Mouse (Mus musculus) kidney, embryonic 16.5 days (tissue): ENCODE data around the gene Gnas. TPM values are rescaled to one million over a fixed set of nuclear protein-coding genes. Genes with fewer than 3 reads are reported as not detected.
"Not testable (repeated sequence)": the region's sequence is repeated elsewhere in the genome, so short reads cannot be mapped to it uniquely, and the experiment has no call there.

Experiments
- ATAC-seq: fragments of 200-750 bp; cut with Nextera tagmentation; 2 replicates; pipeline ENCODE4 v1.8.0; 2017; ENCODE audit warnings: moderate TSS enrichment; ENCODE audit not compliant: low FRiP score, low TSS enrichment
- H3K27ac ChIP-seq: fragments of 300-500 bp; sonication (generic); 2 replicates; pipeline ENCODE4 v1.5.1; 2014; ENCODE audit warnings: low read length
- H3K27me3 ChIP-seq: fragments of 300-500 bp; sonication (generic); 2 replicates; pipeline ENCODE4 v1.6.1; 2014; ENCODE audit warnings: low read length, control low read depth, mixed read lengths; ENCODE audit not compliant: insufficient read depth
- H3K36me3 ChIP-seq: fragments of 300-500 bp; sonication (generic); 2 replicates; pipeline ENCODE4 v1.6.1; 2014; ENCODE audit warnings: low read length, control low read depth, mixed read lengths; ENCODE audit not compliant: insufficient read depth
- H3K4me1 ChIP-seq: fragments of 300-500 bp; sonication (generic); 2 replicates; pipeline ENCODE4 v1.6.1; 2014; ENCODE audit warnings: low read length, control low read depth, mixed read lengths; ENCODE audit not compliant: insufficient read depth
- H3K4me2 ChIP-seq: fragments of 300-500 bp; sonication (generic); replicated peaks from 2 replicates; pipeline ENCODE4 v1.6.1; 2014; ENCODE audit warnings: low read depth, low read length
- H3K4me3 ChIP-seq: fragments of 300-500 bp; sonication (generic); 2 replicates; pipeline ENCODE4 v1.5.1; 2014; ENCODE audit warnings: mild to moderate bottlenecking, low read length
- H3K9ac ChIP-seq: fragments of 300-500 bp; sonication (generic); replicated peaks from 2 replicates; pipeline ENCODE4 v1.6.1; 2014; ENCODE audit warnings: low read length
- H3K9me3 ChIP-seq: fragments of 300-500 bp; sonication (generic); 2 replicates; pipeline ENCODE4 v1.6.1; 2016; ENCODE audit warnings: low read length, control low read depth
- WGBS: fragments of 180-500 bp; shearing (Covaris S2); extraction: QIAGEN DNeasy Blood & Tissue Kit; methylation state at CpG from one replicate; pipeline ENCODE4 v1.1.7; 2014; 5-methylcytosine and 5-hydroxymethylcytosine counted together
- polyA plus RNA-seq: library from polyadenylated mRNA; unstranded; fragments of >200 nt; fragmentation: Nextera tagmentation; extraction: Ambion mirVana; gene quantifications from 2 replicates; pipeline ENCODE4 v1.2.1, GENCODE M21; 2015

Gene Gnas
- polyA plus RNA-seq, 1 experiment from 2014 or later, result 1,325 TPM

DNA sequence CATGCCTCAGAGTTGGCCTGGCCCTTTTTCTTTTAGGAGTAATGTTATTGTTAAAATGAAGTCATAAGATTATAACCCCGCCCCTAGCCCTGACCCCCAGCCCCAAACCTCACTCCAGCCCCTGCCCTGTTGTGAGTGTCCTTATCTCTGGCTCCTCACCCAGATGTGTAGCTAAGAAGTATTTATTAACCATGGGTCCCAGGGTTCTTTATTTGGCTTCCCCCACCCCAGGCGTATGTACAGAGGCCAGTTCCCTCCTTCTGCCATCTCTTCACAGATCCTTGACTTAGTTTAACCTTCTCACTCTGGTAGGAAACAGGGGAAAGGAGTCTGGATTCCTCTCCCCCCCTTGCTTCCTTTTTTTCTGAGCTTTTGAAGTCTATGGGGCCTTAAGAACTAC is 28.5 kb downstream of the Gnas start:
- H3K4me1 ChIP-seq, result peaks cover 12% of the 10 kb centered on the region; the same call in 1 of the 2 replicates
- H3K4me3 ChIP-seq, result no peak overlapping the region
- H3K4me2 ChIP-seq, result no peak overlapping the region
- H3K27me3 ChIP-seq, result no peaks in the 10 kb centered on the region
- no peaks in the 10 kb centered on the region for H3K36me3 ChIP-seq
- WGBS, result 78% methylated on average over 2 of the region's 2 CpGs
- no peak for ATAC-seq
- no peaks in the 10 kb centered on the region for H3K9me3 ChIP-seq
- H3K27ac ChIP-seq, result no peak overlapping the region; the same call in 1 of the 2 replicates
- no peak overlapping the region for H3K9ac ChIP-seq

- not testable (repeated sequence) for H3K9me3 ChIP-seq
Measured at GRCm38 (mm10) chr2:174315445-174315844, 31.3 kb downstream of the Gnas start.

DNA sequence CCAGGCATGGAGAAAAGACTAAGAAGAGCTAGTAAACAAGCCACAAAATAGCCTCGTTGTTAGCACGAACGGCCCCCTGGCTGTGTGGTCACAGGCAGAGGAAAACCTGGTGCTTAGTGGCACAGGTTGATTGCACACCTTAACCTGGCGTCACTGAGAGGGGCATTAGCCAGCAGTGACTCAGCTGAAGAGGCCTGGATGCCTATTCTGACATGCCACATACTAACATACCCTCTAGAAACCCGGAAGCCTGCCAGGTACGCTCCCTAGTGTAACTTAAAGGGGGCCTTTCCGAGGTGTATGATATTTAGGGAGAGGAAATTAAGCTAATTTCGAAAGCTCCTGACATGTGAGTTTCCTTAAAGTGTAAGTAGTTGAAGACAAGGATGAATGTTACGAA is 32.5 kb downstream of the Gnas start:
- Histone ChIP-seq H3K4me3 (no peak overlapping the region), H3K4me2 (no peak overlapping the region), H3K4me1 (peaks cover 12% of the 10 kb centered on the region; the same call in 1 of the 2 replicates), H3K9me3 (no peaks in the 10 kb centered on the region), H3K27ac (no peak overlapping the region), H3K36me3 (no peaks in the 10 kb centered on the region), H3K9ac (no peak overlapping the region), H3K27me3 (no peaks in the 10 kb centered on the region)
- 89% methylated on average over 9 of the region's 9 CpGs for WGBS
- ATAC-seq, result no peak

More at GRCm38 (mm10) chr2:174315445-174315844, 31.3 kb downstream of the Gnas start:
- H3K27ac ChIP-seq, H3K4me2 ChIP-seq, H3K36me3 ChIP-seq, H3K27me3 ChIP-seq, ATAC-seq, H3K9ac ChIP-seq, H3K4me3 ChIP-seq: not testable (repeated sequence)
- H3K4me1 ChIP-seq, result peaks cover 12% of the 10 kb centered on the region; the same call in 1 of the 2 replicates

- Histone ChIP-seq H3K36me3 (no peaks in the 10 kb centered on the region), H3K4me1 (peaks cover 11% of the 10 kb centered on the region; the same call in 1 of the 2 replicates), H3K4me2 (peak overlapping the region; percentile 60; the same call in 1 of the 2 replicates), H3K27ac (no peak overlapping the region), H3K9me3 (peaks cover 11% of the 10 kb centered on the region), H3K9ac (no peak overlapping the region), H3K27me3 (no peaks in the 10 kb centered on the region), H3K4me3 (no peak overlapping the region)
- 51% methylated on average over 4 of the region's 4 CpGs for WGBS
- ATAC-seq, result no peak
Measured at GRCm38 (mm10) chr2:174325989-174326388, 41.9 kb downstream of the Gnas start.

GRCm38 (mm10) chr2:174326481-174326880 is 42.4 kb downstream of the Gnas start:
- H3K9ac ChIP-seq, result peak overlapping the region; percentile 64; the same call in 1 of the 2 replicates
- WGBS, result 57% methylated on average over 8 of the region's 8 CpGs
- H3K36me3 ChIP-seq, result no peaks in the 10 kb centered on the region
- peak overlapping the region; percentile 60 for H3K4me2 ChIP-seq
- peak overlapping the region; percentile 99 for H3K4me3 ChIP-seq
- no peak overlapping the region for H3K27ac ChIP-seq
- peaks cover 11% of the 10 kb centered on the region; the same call in 1 of the 2 replicates for H3K4me1 ChIP-seq
- no peaks in the 10 kb centered on the region for H3K27me3 ChIP-seq
- peaks cover 11% of the 10 kb centered on the region for H3K9me3 ChIP-seq
- no peak for ATAC-seq

DNA sequence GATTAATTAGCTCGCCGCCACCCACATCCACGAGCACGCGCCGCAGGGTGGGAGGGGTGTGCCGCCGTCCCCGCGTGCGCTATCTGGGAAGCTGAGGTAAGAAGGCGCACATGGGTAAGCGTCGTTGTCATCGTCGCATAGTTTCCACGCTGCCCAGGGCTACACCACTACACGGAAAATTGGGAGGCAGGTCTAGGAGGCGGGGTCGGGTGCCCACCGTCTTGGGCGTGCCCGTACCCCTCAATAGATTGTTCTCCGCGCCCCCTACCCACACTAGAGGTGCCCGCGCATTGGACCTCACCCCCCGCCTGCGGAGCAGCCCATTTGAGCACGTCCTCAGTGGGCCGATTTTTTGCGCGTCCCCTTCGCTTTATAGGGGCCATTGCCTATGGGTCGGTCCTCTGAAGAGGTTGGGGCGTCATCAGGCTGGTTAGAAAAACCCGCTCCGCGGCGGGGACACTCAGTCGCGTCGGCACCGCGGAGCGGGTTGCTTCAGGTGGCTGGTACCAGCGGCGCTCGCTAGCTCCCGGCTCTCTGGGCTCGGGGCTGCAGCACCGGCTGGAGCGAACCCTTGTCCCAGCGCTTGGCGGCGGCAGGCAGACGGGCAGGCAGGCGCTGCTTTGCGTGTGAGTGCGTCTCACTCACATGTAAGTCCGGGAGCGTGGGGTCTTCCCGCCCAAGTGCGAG is 43.3 kb downstream of the Gnas start:
- no peaks in the 10 kb centered on the region for H3K27me3 ChIP-seq
- H3K36me3 ChIP-seq, result no peaks in the 10 kb centered on the region
- H3K4me1 ChIP-seq, result peaks cover 19% of the 10 kb centered on the region
- WGBS, result 44% methylated on average over 64 of the region's 64 CpGs
- H3K9me3 ChIP-seq, result peaks cover 11% of the 10 kb centered on the region
- H3K4me2 ChIP-seq, result peak overlapping the region; percentile 60
- peak overlapping the region; percentile 99 for H3K4me3 ChIP-seq
- peak; percentile 44 for ATAC-seq
- peak overlapping the region; percentile 64 for H3K9ac ChIP-seq
- H3K27ac ChIP-seq, result peak overlapping the region; percentile 43; the same call in 1 of the 2 replicates

DNA sequence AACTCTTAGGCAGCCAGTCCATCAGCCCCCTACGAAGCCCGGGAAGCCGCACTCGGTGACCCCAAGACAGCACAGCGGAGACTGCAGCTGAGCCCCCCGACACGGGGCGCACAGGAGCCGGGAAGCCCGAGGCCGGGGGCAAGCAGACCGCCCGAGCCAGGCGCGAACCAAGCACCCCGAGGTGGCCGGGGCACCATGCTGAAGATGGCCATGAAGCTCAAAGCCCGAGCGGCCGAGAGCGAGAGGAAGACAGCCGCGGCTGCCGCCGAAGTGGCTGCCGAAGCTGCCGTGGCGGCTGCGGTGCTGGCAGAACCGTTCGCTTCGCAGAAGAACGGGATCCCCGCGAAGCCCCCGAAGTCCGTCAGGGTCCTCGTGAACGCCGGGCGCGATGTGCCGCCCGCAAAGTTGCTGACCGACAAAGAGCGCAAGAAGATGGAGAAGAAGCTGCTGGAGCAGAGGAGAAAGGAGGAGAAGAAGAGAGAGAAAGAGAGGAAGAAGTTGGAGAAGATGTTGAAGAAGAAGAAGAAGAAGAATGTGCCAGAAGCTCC is 44.3 kb downstream of the Gnas start:
- Histone ChIP-seq H3K4me1 (peaks cover 29% of the 10 kb centered on the region), H3K4me2 (peak overlapping the region; percentile 60), H3K36me3 (no peaks in the 10 kb centered on the region), H3K4me3 (peak overlapping the region; percentile 99), H3K27ac (peak overlapping the region; percentile 99), H3K27me3 (no peaks in the 10 kb centered on the region), H3K9me3 (peaks cover 11% of the 10 kb centered on the region), H3K9ac (peak overlapping the region; percentile 99)
- 43% methylated on average over 45 of the region's 46 CpGs for WGBS
- ATAC-seq, result no peak

DNA sequence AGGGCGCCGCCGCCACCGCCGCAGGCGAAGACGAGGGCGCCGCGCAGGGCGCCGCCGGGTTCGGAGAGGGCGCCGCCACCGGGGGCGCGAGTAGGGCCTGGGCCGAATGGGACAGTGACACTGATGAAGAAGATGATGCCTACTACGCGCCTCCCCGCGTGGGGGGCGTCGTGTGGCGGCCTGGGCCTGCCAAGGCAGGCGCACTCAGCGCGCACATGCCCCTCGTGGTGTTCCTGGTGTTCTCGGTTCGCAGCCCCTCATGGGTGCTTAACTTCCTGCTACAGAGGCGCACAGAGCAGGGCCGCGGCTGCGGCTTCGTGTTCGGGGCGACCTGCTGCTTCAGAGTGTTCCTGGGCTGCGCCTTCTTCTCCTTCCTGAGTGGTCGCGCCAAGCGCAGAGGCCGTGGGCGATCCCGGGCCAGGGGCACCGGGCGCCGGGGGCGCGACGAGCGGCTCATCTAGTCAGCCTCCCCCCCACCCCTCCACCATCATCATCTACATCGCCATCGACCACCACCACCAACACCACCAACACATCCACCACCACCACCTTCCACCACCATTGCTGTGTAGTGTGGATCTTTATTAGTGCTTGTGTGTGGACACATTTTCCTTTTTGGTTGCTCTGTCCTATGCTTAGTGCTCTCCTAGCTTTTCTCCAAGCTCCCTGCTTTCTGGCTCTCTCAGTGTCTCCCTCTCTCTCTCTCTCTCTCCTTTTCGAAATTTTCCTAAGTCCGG is 45.0 kb downstream of the Gnas start:
- Histone ChIP-seq H3K9ac (peak overlapping the region; percentile 99), H3K9me3 (peaks cover 11% of the 10 kb centered on the region), H3K36me3 (0 out of 2 replicates have a peak, but pooled peaks cover 2% of the 10 kb centered on the region), H3K4me2 (peak overlapping the region; percentile 60), H3K4me1 (peaks cover 36% of the 10 kb centered on the region), H3K4me3 (peak overlapping the region; percentile 99), H3K27ac (peak overlapping the region; percentile 99), H3K27me3 (no peaks in the 10 kb centered on the region)
- WGBS, result 40% methylated on average over 52 of the region's 58 CpGs
- peak; percentile 24 for ATAC-seq

- WGBS, result under 1% methylated on average over 41 of the region's 131 CpGs
- H3K4me1 ChIP-seq, result peaks cover 44% of the 10 kb centered on the region
- peak overlapping the region; percentile 99 for H3K27ac ChIP-seq
- H3K4me3 ChIP-seq, result peak overlapping the region; percentile 99
- ATAC-seq, result peak; percentile 89
- peaks cover 9% of the 10 kb centered on the region; the same call in 1 of the 2 replicates for H3K36me3 ChIP-seq
- H3K9ac ChIP-seq, result peak overlapping the region; percentile 99
- no peaks in the 10 kb centered on the region for H3K27me3 ChIP-seq
- H3K4me2 ChIP-seq, result peak overlapping the region; percentile 60
- peaks cover 11% of the 10 kb centered on the region for H3K9me3 ChIP-seq
Measured at GRCm38 (mm10) chr2:174329663-174330615, 45.8 kb downstream of the Gnas start.
